Comparison of ENCODE assay signal across 7 mouse cellular contexts in genomic region chr17:12742151-12742908, GRCm38 (mm10). TPM values are rescaled to one million over a fixed set of nuclear protein-coding genes. Genes with fewer than 3 reads are reported as not detected.
A peak's percentile ranks its signal among the peaks of the same experiment; 100 is the strongest.
DNase-seq lines count a peak whose midpoint lies in the region; ATAC-seq lines count a peak whose summit lies in the region.

No protein-coding gene starts in this region.

- H3K9me3 ChIP-seq in neural tube, embryonic 11.5 days (ENCODE audit: control insufficient read depth, low read length), result peaks cover 8% of the 10 kb centered on the region; the same call in 1 of the 2 replicates
- H3K9me3 ChIP-seq in hindbrain, embryonic 12.5 days (replicated peaks), result peaks cover 29% of the 10 kb centered on the region

- H3K27me3 ChIP-seq in neural tube, embryonic 11.5 days (ENCODE audit: control insufficient read depth, insufficient read depth, low read length), result no peaks in the 10 kb centered on the region
- no peaks in the 10 kb centered on the region for H3K27me3 ChIP-seq in hindbrain, embryonic 12.5 days

- H3K4me3 ChIP-seq in neural tube, embryonic 11.5 days (ENCODE audit: low read depth, low read length), result peak overlapping the region; percentile 46
- H3K4me3 ChIP-seq in hindbrain, embryonic 12.5 days, result peak overlapping the region; percentile 47

- peak overlapping the region; percentile 59 for H3K4me2 ChIP-seq in neural tube, embryonic 11.5 days (ENCODE audit: low read depth)
- peak overlapping the region; percentile 63 for H3K4me2 ChIP-seq in hindbrain, embryonic 12.5 days (replicated peaks)

- WGBS in neural tube, embryonic 11.5 days, result 48% methylated on average over 38 of the region's 38 CpGs
- 47% methylated on average over 38 of the region's 38 CpGs for WGBS in hindbrain, embryonic 12.5 days

- H3K27ac ChIP-seq in neural tube, embryonic 11.5 days (ENCODE audit: low read depth, low read length), result no peak overlapping the region
- H3K27ac ChIP-seq in hindbrain, embryonic 12.5 days, result no peak overlapping the region

- peak overlapping the region; percentile 49 for H3K9ac ChIP-seq in neural tube, embryonic 11.5 days (ENCODE audit: low read length)
- H3K9ac ChIP-seq in hindbrain, embryonic 12.5 days, result peak overlapping the region; percentile 62

- peaks cover 7% of the 10 kb centered on the region; the same call in 1 of the 2 replicates for H3K36me3 ChIP-seq in neural tube, embryonic 11.5 days (ENCODE audit: control insufficient read depth, insufficient read depth, low read length)
- H3K36me3 ChIP-seq in hindbrain, embryonic 12.5 days, result peaks cover 71% of the 10 kb centered on the region

- no peaks in the 10 kb centered on the region for H3K4me1 ChIP-seq in neural tube, embryonic 11.5 days (ENCODE audit: control insufficient read depth, insufficient read depth, low read length)
- H3K4me1 ChIP-seq in hindbrain, embryonic 12.5 days, result no peaks in the 10 kb centered on the region

- peak; percentile 63; the same call in 1 of the 2 replicates for ATAC-seq in neural tube, embryonic 11.5 days (ENCODE audit: insufficient read depth, low FRiP score, low TSS enrichment)
- ATAC-seq in hindbrain, embryonic 12.5 days (ENCODE audit: low FRiP score), result peak; percentile 43; the same call in 1 of the 2 replicates
- ATAC-seq in megakaryocyte-erythroid progenitor cell, adult 5-6 weeks (replicated peaks; ENCODE audit: low FRiP score, low TSS enrichment, poor library complexity, severe bottlenecking), result peak; percentile 43

- DNase-seq in neural tube, embryonic 11.5 days (ENCODE audit: low spot score), result no peak
- DNase-seq in neural tube, embryonic 10.5 days (ENCODE audit: extremely low spot score, low spot score), result no peak
- DNase-seq in cerebellum, postnatal 36 days, result peak; percentile 45 to 48
- DNase-seq in urinary bladder, postnatal 4 days (ENCODE audit: low spot score in 2 of 2), result no peak
- DNase-seq in gastrocnemius, postnatal 25 days, result no peak

RNA-seq across cellular contexts. Expression of gene Igf2r, which starts 27.1 kb away (rescaled TPM):
- polyA plus RNA-seq in neural tube, embryonic 11.5 days (2014; fragmentation: Nextera tagmentation; extraction: Ambion mirVana), result 24.1 and 24.4 TPM in 2 replicates
- 27.5 and 30.4 TPM in 2 replicates for polyA plus RNA-seq in hindbrain, embryonic 12.5 days (2016; fragmentation: Nextera tagmentation; extraction: Ambion mirVana)
- total RNA-seq in megakaryocyte-erythroid progenitor cell, adult 5-6 weeks (2014; fragmentation: Nextera tagmentation), result 10.2 and 14.0 TPM in 2 replicates
- 15.3 and 19.7 TPM in 2 replicates for total RNA-seq in megakaryocyte-erythroid progenitor cell, adult 5-6 weeks (2017)
- total RNA-seq in gastrocnemius, postnatal 25 days (2021), result 10 to 100 TPM; 44.6 to 45.8 TPM

Comparison
In these comparisons a context has a peak if more than half of its experiments do, and no peak if none do; other contexts are left out.
1. DNase-seq: peak in cerebellum, postnatal 36 days (2 of 2); none in neural tube, embryonic 11.5 days (single experiment), neural tube, embryonic 10.5 days (single experiment), urinary bladder, postnatal 4 days (0 of 2) and gastrocnemius, postnatal 25 days (single experiment).
2. Peak in every context shown above with its lines, with median percentiles within 50 percentile points of each other: ATAC-seq.